Mouse (Mus musculus) forebrain, embryonic 11.5 days (tissue): ENCODE results near the gene Cdk2ap2. TPM values are rescaled to one million over a fixed set of nuclear protein-coding genes. Genes with fewer than 3 reads are reported as not detected.

Experiments used
- ATAC-seq: fragments of 200-750 bp; cut with Nextera tagmentation; replicated peaks from 2 replicates; pipeline ENCODE4 v1.8.0; 2017; ENCODE audit warnings: moderate TSS enrichment; ENCODE audit not compliant: low FRiP score
- DNase-seq: peaks from one replicate; pipeline ENCODE4 v3.0.0-alpha.2; 2017; ENCODE audit warnings: low spot score
- H3K27ac ChIP-seq: fragments of 300-500 bp; sonication (generic); 2 replicates; pipeline ENCODE4 v1.5.1; 2014; ENCODE audit warnings: low read depth, low read length
- H3K27me3 ChIP-seq: fragments of 300-500 bp; sonication (generic); 2 replicates; pipeline ENCODE4 v1.6.1; 2014; ENCODE audit warnings: mild to moderate bottlenecking, low read length, mixed read lengths; ENCODE audit not compliant: control insufficient read depth, insufficient read depth
- H3K36me3 ChIP-seq: fragments of 300-500 bp; sonication (generic); 2 replicates; pipeline ENCODE4 v1.6.1; 2014; ENCODE audit warnings: mild to moderate bottlenecking, low read length, moderate library complexity, mixed read lengths; ENCODE audit not compliant: control insufficient read depth, insufficient read depth
- H3K4me1 ChIP-seq: fragments of 300-500 bp; sonication (generic); replicated peaks from 2 replicates; pipeline ENCODE4 v1.6.1; 2014; ENCODE audit warnings: low read length, mixed read lengths; ENCODE audit not compliant: control insufficient read depth, insufficient read depth
- H3K4me2 ChIP-seq: fragments of 300-500 bp; sonication (generic); 2 replicates; pipeline ENCODE4 v1.6.1; 2014; ENCODE audit warnings: low read depth, mild to moderate bottlenecking, low read length, moderate library complexity, mixed read lengths; ENCODE audit not compliant: severe bottlenecking
- H3K4me3 ChIP-seq: fragments of 300-500 bp; sonication (generic); 2 replicates; pipeline ENCODE4 v1.5.1; 2014; ENCODE audit warnings: low read depth, low read length
- H3K9ac ChIP-seq: fragments of 300-500 bp; sonication (generic); 2 replicates; pipeline ENCODE4 v1.6.1; 2014; ENCODE audit warnings: low read length
- H3K9me3 ChIP-seq: fragments of 300-500 bp; sonication (generic); 2 replicates; pipeline ENCODE4 v1.6.1; 2016; ENCODE audit warnings: low read length, mixed read lengths; ENCODE audit not compliant: control insufficient read depth
- WGBS: fragments of 180-500 bp; shearing (Covaris S2); extraction: QIAGEN DNeasy Blood & Tissue Kit; methylation state at CpG from one replicate; pipeline ENCODE4 v1.1.7; 2014; 5-methylcytosine and 5-hydroxymethylcytosine counted together
- polyA plus RNA-seq: library from polyadenylated mRNA; unstranded; fragments of >200 nt; fragmentation: Nextera tagmentation; extraction: Ambion mirVana; gene quantifications from 2 replicates; pipeline ENCODE4 v1.2.1, GENCODE M21; 2014

Gene Cdk2ap2
- polyA plus RNA-seq, 1 experiment from 2014 or later, result 73.6 TPM

DNA sequence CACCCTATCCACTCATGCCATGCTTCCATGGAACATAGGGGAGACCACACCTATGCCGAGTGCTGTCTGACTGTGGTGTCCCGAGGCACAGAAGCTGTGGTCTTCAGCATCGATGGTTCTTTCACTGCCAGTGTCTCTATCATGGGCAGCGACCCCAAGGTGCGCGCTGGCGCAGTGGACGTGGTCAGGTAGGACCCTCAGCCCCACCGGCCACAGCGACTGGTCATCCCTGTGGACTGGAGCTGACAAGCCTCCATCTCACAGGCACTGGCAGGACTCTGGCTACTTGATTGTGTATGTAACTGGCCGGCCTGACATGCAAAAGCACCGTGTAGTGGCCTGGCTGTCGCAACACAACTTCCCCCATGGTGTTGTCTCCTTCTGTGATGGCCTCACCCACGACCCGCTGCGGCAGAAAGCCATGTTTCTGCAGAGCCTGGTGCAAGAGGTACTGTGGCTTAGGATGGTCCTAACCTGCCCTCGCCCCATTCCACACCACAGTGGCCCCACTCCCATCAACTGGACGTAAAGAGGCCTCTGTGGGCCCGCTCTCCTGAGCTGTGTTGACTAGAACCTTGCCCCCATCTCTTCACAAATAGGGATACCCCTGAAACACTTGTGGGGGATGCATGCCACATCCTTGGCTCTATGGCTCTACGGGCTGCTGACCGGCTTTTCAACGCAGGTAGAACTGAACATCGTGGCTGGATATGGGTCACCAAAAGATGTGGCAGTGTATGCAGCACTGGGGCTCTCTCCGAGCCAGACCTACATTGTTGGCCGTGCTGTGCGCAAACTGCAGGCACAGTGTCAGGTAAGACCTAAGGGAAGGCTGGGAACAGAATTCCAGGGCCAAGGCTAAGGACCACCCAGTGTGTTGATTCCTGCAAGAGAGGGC is 15.3 kb downstream of the Cdk2ap2 start:
- H3K4me2 ChIP-seq, result no peak overlapping the region
- H3K9ac ChIP-seq, result no peak overlapping the region
- H3K36me3 ChIP-seq, result no peaks in the 10 kb centered on the region; the same call in 1 of the 2 replicates
- 91% methylated on average over 26 of the region's 26 CpGs for WGBS
- H3K4me3 ChIP-seq, result no peak overlapping the region
- no peak overlapping the region for H3K27ac ChIP-seq
- H3K9me3 ChIP-seq, result no peaks in the 10 kb centered on the region
- no peak for ATAC-seq
- DNase-seq, result no peak
- H3K4me1 ChIP-seq, result no peaks in the 10 kb centered on the region
- no peaks in the 10 kb centered on the region for H3K27me3 ChIP-seq

DNA sequence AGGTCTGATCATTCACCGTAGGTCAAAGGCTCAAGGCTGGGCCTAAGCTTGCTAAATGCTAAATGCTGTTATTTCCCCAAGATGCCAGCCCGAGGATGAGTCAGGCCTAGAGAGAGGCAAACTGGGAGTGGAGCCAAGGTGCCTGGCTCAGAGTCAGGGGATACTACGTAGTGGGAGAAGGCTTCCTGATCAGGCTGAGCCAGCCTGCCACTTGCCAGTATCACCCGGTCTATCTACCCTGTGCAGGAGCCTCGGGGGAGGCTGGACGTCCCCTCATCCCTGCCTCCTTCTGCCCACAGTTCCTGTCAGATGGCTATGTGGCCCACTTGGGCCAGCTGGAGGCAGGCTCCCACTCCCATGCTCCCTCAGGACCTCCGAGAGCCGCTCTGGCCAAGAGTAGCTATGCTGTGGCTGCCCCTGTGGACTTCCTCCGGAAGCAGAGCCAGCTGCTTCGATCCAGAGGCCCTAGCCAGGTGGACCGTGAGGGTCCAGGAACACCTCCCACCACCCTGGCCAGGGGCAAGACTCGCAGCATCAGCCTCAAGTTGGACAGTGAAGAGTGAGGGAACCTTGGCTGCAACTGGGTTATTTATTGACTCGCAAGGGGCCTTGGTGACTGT is 16.3 kb downstream of the Cdk2ap2 start:
- no peak overlapping the region for H3K4me3 ChIP-seq
- H3K36me3 ChIP-seq, result no peaks in the 10 kb centered on the region; the same call in 1 of the 2 replicates
- no peaks in the 10 kb centered on the region for H3K9me3 ChIP-seq
- DNase-seq (no peak), ATAC-seq (no peak)
- no peaks in the 10 kb centered on the region for H3K27me3 ChIP-seq
- no peak overlapping the region for H3K9ac ChIP-seq
- H3K4me1 ChIP-seq, result no peaks in the 10 kb centered on the region
- no peak overlapping the region for H3K27ac ChIP-seq
- 87% methylated on average over 13 of the region's 13 CpGs for WGBS
- H3K4me2 ChIP-seq, result no peak overlapping the region

DNA sequence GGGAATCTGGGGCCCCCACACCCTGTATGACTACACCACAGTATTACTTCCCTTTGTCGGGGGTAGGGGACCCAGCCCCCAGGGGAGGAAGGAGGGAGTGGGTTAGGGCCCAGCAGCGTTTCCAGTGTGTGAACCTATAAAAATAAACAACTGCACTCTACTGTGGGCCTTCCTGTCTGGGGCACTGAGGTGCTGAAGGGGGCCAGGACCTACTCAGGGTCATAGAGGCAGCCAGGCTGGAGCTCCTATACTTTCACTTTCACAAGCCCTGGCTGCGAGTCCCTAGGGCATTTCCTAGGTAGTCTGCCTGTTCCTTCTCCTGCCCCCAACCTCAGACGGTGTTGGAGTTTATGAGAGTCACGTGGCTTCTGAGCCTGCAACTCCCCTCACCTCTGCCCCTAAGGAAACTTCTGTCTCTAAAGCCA is 16.8 kb downstream of the Cdk2ap2 start:
- no peaks in the 10 kb centered on the region for H3K9me3 ChIP-seq
- 86% methylated on average over 5 of the region's 5 CpGs for WGBS
- no peak overlapping the region for H3K4me2 ChIP-seq

DNA sequence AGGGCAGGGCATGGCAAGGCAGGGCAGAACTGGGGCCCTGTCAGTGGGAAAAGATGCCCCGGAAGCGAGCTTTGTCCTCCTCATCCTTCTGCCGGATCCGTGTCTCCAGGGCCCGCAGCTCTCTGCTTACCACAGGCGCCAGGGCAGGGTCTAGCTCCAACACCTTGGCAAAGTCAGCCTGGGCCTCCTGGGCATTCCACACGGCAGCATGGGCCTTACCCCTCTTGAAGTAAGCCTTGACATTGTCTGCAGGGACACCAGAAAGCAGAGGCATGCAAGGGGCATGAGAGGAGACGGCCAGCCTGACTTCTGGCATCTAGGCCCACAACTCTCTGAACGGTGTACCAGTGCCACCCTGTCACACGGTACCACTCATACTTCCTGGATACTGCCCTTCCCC is 17.6 kb downstream of the Cdk2ap2 start:
- H3K36me3 ChIP-seq, result no peaks in the 10 kb centered on the region; the same call in 1 of the 2 replicates
- 93% methylated on average over 10 of the region's 10 CpGs for WGBS
- no peak for ATAC-seq

More for the DNA sequence above, 16.8 kb downstream of the Cdk2ap2 start:
- Histone ChIP-seq H3K4me1 (no peaks in the 10 kb centered on the region), H3K36me3 (no peaks in the 10 kb centered on the region; the same call in 1 of the 2 replicates), H3K27me3 (no peaks in the 10 kb centered on the region), H3K9ac (no peak overlapping the region), H3K4me3 (no peak overlapping the region), H3K27ac (no peak overlapping the region)
- ATAC-seq (no peak), DNase-seq (no peak)

DNA sequence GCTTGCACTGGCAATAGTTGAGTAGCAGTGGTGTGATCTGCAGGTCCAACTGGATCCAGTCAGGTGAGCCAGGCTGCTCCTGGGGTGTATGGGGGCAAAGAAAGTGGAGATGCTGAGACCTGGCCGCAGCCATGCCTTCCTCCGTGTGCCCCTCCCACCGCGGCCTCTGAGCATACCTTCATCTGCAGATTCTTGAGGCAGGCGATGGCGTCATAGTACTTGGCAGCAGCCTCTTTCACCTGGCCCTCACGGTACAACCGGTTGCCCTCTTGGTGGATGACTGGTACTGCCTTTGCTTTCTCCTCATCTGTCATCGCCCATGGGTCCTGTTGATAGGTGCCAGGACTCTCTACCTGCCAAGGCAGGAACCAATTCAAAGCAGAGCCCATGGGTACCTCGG is 18.2 kb downstream of the Cdk2ap2 start:
- Histone ChIP-seq H3K36me3 (no peaks in the 10 kb centered on the region; the same call in 1 of the 2 replicates), H3K4me1 (no peaks in the 10 kb centered on the region), H3K4me2 (no peak overlapping the region), H3K4me3 (no peak overlapping the region), H3K9me3 (no peaks in the 10 kb centered on the region), H3K9ac (no peak overlapping the region), H3K27ac (no peak overlapping the region), H3K27me3 (no peaks in the 10 kb centered on the region)
- DNase-seq, result no peak
- ATAC-seq, result no peak
- WGBS, result 95% methylated on average over 10 of the region's 10 CpGs

More for the DNA sequence above, 17.6 kb downstream of the Cdk2ap2 start:
- H3K4me2 ChIP-seq, result no peak overlapping the region
- no peaks in the 10 kb centered on the region for H3K9me3 ChIP-seq
- no peaks in the 10 kb centered on the region for H3K27me3 ChIP-seq
- no peak for DNase-seq
- no peak overlapping the region for H3K4me3 ChIP-seq
- no peaks in the 10 kb centered on the region for H3K4me1 ChIP-seq
- H3K9ac ChIP-seq, result no peak overlapping the region
- no peak overlapping the region for H3K27ac ChIP-seq

DNA sequence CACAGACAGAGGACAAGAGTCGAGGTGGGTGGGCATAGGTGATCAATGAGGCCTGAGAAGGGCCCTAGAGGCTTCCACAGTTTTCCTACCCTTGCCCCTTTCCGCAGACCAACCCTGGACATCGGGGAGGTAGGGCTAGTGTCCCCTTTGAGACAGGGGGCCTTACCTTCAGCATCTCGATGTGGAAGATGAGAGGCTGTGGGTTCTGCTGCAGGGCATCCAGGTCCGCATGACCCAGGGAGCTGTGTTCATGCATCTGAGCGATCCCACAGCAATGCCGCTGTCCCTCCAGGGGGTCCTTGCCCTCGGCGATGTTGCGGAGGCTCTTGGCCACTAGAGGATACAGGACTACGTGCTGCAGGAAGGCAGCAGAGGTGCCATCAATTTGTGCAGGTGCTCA is 18.8 kb downstream of the Cdk2ap2 start:
- no peak for ATAC-seq
- H3K9ac ChIP-seq, result no peak overlapping the region
- no peak overlapping the region for H3K4me2 ChIP-seq
- H3K27me3 ChIP-seq, result no peaks in the 10 kb centered on the region
- DNase-seq, result no peak
- 82% methylated on average over 11 of the region's 11 CpGs for WGBS
- H3K4me1 ChIP-seq, result 0 out of 2 replicates have a peak, but pooled peaks cover 2% of the 10 kb centered on the region
- H3K4me3 ChIP-seq, result no peak overlapping the region
- no peaks in the 10 kb centered on the region for H3K9me3 ChIP-seq
- H3K36me3 ChIP-seq, result no peaks in the 10 kb centered on the region; the same call in 1 of the 2 replicates
- no peak overlapping the region for H3K27ac ChIP-seq

DNA sequence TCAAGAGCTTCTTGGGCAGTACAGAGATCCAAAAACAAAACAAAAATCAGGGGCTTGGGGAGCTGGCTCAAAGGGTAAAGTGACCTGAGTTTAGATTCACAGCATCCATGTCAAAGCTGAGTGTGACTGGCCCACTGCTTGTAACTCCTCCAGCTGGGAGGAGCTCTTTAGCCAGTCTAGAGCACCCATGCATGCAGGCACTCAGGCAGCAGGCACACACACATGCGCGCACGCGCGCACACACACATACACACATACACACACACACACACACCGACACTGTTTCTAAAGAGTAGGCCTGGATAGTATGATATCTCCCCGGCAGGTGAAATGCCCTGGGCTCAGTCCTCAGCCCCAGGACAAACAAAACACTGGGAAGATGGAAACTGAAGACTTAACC is 20.0 kb downstream of the Cdk2ap2 start:
- Histone ChIP-seq H3K27ac (no peak overlapping the region), H3K4me3 (no peak overlapping the region), H3K9me3 (no peaks in the 10 kb centered on the region), H3K27me3 (no peaks in the 10 kb centered on the region), H3K4me2 (no peak overlapping the region), H3K36me3 (no peaks in the 10 kb centered on the region; the same call in 1 of the 2 replicates), H3K9ac (no peak overlapping the region), H3K4me1 (peaks cover 2% of the 10 kb centered on the region; the same call in 1 of the 2 replicates)
- 97% methylated on average over 7 of the region's 7 CpGs for WGBS
- ATAC-seq, result no peak
- no peak for DNase-seq

DNA sequence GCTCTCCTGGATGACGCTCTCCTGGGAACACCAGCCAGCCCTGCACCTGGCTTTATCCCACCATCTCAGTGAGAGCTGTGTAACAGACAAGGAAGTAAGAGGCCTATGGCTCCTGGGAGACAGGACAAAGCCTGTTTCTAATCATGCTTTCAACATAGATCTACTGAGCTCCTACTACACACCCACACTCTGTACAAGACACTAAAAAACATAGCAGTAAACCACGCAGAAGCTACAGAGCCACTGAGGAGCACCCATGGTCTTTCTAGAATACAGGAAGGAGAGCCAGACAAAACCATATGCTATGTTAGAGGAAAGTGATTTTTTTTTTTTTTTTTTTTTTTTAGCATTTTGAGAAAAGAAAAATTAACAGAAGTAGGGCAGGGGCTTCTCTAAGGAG is 21.4 kb downstream of the Cdk2ap2 start:
- no peak overlapping the region for H3K27ac ChIP-seq
- no peaks in the 10 kb centered on the region; the same call in 1 of the 2 replicates for H3K36me3 ChIP-seq
- no peaks in the 10 kb centered on the region for H3K9me3 ChIP-seq
- WGBS, result 91% methylated on average over 2 of the region's 2 CpGs
- DNase-seq (no peak), ATAC-seq (no peak)
- no peak overlapping the region for H3K9ac ChIP-seq
- no peak overlapping the region for H3K4me3 ChIP-seq
- no peaks in the 10 kb centered on the region for H3K27me3 ChIP-seq
- H3K4me1 ChIP-seq, result peaks cover 2% of the 10 kb centered on the region; the same call in 1 of the 2 replicates
- no peak overlapping the region for H3K4me2 ChIP-seq
